Mouse (Mus musculus) hindbrain, embryonic 13.5 days (tissue): Measurements from ENCODE around the gene Cryba4. TPM values are rescaled to one million over a fixed set of nuclear protein-coding genes. Genes with fewer than 3 reads are reported as not detected.

Source experiments
- ATAC-seq: fragments of 200-750 bp; cut with Nextera tagmentation; 2 replicates; pipeline ENCODE4 v1.8.0; 2017; ENCODE audit warnings: moderate TSS enrichment; ENCODE audit not compliant: low FRiP score
- H3K27ac ChIP-seq: fragments of 300-500 bp; sonication (generic); 2 replicates; pipeline ENCODE4 v1.5.1; 2015; ENCODE audit warnings: inconsistent platforms, mild to moderate bottlenecking, moderate library complexity
- H3K27me3 ChIP-seq: fragments of 300-500 bp; sonication (generic); 2 replicates; pipeline ENCODE4 v1.6.1; 2015; ENCODE audit warnings: mild to moderate bottlenecking, inconsistent platforms
- H3K36me3 ChIP-seq: fragments of 300-500 bp; sonication (generic); 2 replicates; pipeline ENCODE4 v1.6.1; 2015; ENCODE audit warnings: mild to moderate bottlenecking, inconsistent platforms
- H3K4me1 ChIP-seq: fragments of 300-500 bp; sonication (generic); replicated peaks from 2 replicates; pipeline ENCODE4 v1.6.1; 2015; ENCODE audit warnings: inconsistent platforms
- H3K4me2 ChIP-seq: fragments of 300-500 bp; sonication (generic); 2 replicates; pipeline ENCODE4 v1.6.1; 2015; ENCODE audit warnings: inconsistent platforms, mild to moderate bottlenecking, moderate library complexity
- H3K4me3 ChIP-seq: fragments of 300-500 bp; sonication (generic); 2 replicates; pipeline ENCODE4 v1.5.1; 2015; ENCODE audit warnings: mild to moderate bottlenecking, inconsistent platforms
- H3K9ac ChIP-seq: fragments of 300-500 bp; sonication (generic); 2 replicates; pipeline ENCODE4 v1.6.1; 2015; ENCODE audit warnings: mild to moderate bottlenecking, inconsistent platforms
- H3K9me3 ChIP-seq: fragments of 300-500 bp; sonication (generic); 2 replicates; pipeline ENCODE4 v1.6.1; 2016; ENCODE audit warnings: inconsistent platforms
- WGBS: fragments of 180-500 bp; shearing (Covaris S2); methylation state at CpG from one replicate; pipeline ENCODE4 v1.1.7; 2015; 5-methylcytosine and 5-hydroxymethylcytosine counted together
- polyA plus RNA-seq: library from polyadenylated mRNA; unstranded; fragments of >200 nt; fragmentation: Nextera tagmentation; extraction: Ambion mirVana; gene quantifications from 2 replicates; pipeline ENCODE4 v1.2.1, GENCODE M21; 2015

Cryba4 gene
- 1.9 and 3.3 TPM in 2 replicates for polyA plus RNA-seq

- ATAC-seq: no peak
- no peak within 1 kb of the TSS for H3K4me3 ChIP-seq
- no peaks in the 10 kb centered on the region for H3K36me3 ChIP-seq
- no peak within 1 kb of the TSS for H3K4me2 ChIP-seq
- 69% methylated on average over 2 of the region's 2 CpGs for WGBS
- H3K27me3 ChIP-seq: no peaks in the 10 kb centered on the region
- no peaks in the 10 kb centered on the region for H3K9me3 ChIP-seq
- peaks cover 31% of the 10 kb centered on the region for H3K4me1 ChIP-seq
- H3K27ac ChIP-seq: no peak within 1 kb of the TSS
- no peak within 1 kb of the TSS for H3K9ac ChIP-seq
Measured at GRCm38 (mm10) chr5:112252400-112252799, at the start of gene Cryba4. TSS of gene Cryba4 (minus strand) at chr5:112252518.

GRCm38 (mm10) chr5:112301694-112302093 is 49.4 kb upstream of the Cryba4 start:
- Histone ChIP-seq H3K9me3 (no peaks in the 10 kb centered on the region), H3K9ac (no peak overlapping the region), H3K27me3 (no peaks in the 10 kb centered on the region), H3K4me2 (no peak overlapping the region), H3K27ac (no peak overlapping the region), H3K4me1 (peaks cover 10% of the 10 kb centered on the region; the same call in 1 of the 2 replicates), H3K4me3 (no peak overlapping the region), H3K36me3 (no peaks in the 10 kb centered on the region)
- WGBS: 92% methylated on average over 4 of the region's 4 CpGs
- no peak for ATAC-seq

DNA sequence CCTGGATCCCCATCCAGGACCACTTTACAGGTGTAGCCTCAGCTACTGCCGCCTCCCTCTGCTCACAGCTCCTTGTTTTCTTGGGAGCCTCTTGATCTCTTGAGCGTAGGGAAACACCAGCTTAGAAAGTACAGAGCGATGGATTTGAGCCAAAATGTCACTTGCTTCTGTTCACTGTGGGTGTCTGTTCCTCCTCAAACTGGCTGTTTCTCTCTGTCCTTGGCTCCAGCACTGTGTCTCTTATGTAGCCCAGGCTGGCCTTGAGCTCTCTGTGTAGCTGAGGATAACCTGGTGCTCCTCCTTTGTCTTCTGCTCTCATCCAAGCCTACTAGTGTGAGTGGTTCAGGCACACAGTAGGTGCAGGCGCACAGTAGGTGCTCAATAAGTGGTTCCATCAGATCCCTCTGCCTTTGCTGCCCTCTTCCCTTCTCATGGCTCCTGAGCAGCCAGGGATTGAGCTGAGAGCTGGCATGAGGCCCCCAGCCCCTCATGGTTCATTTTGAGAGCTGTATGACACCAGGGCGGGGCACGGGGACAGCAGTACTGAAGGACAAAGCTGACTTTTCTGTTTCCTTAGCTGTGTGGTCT is 48.5 kb upstream of the Cryba4 start:
- ATAC-seq: no peak
- Histone ChIP-seq H3K27me3 (no peaks in the 10 kb centered on the region), H3K27ac (no peak overlapping the region), H3K4me1 (peaks cover 15% of the 10 kb centered on the region), H3K36me3 (no peaks in the 10 kb centered on the region), H3K4me2 (no peak overlapping the region), H3K9me3 (no peaks in the 10 kb centered on the region), H3K4me3 (no peak overlapping the region), H3K9ac (no peak overlapping the region)
- 92% methylated on average over 6 of the region's 6 CpGs for WGBS

- Histone ChIP-seq H3K4me3 (no peak overlapping the region), H3K27me3 (no peaks in the 10 kb centered on the region), H3K9ac (no peak overlapping the region), H3K4me1 (peaks cover 21% of the 10 kb centered on the region), H3K27ac (no peak overlapping the region), H3K36me3 (no peaks in the 10 kb centered on the region), H3K9me3 (no peaks in the 10 kb centered on the region), H3K4me2 (no peak overlapping the region)
- ATAC-seq: no peak
- WGBS: 80% methylated on average over 2 of the region's 2 CpGs
Measured at GRCm38 (mm10) chr5:112300112-112300511, 47.8 kb upstream of the Cryba4 start.

- no peak overlapping the region for H3K27ac ChIP-seq
- H3K9me3 ChIP-seq: no peaks in the 10 kb centered on the region
- H3K9ac ChIP-seq: no peak overlapping the region
- no peaks in the 10 kb centered on the region for H3K27me3 ChIP-seq
- H3K4me1 ChIP-seq: peaks cover 24% of the 10 kb centered on the region
- no peak for ATAC-seq
- H3K4me3 ChIP-seq: no peak overlapping the region
- WGBS: 89% methylated on average over 4 of the region's 4 CpGs
- no peak overlapping the region for H3K4me2 ChIP-seq
- no peaks in the 10 kb centered on the region for H3K36me3 ChIP-seq
Measured at GRCm38 (mm10) chr5:112299399-112299798, 47.1 kb upstream of the Cryba4 start.

- ATAC-seq: no peak
- H3K9me3 ChIP-seq: no peaks in the 10 kb centered on the region
- no peak overlapping the region for H3K27ac ChIP-seq
- H3K36me3 ChIP-seq: no peaks in the 10 kb centered on the region
- no peak overlapping the region for H3K9ac ChIP-seq
- peaks cover 28% of the 10 kb centered on the region for H3K4me1 ChIP-seq
- H3K4me2 ChIP-seq: no peak overlapping the region
- no peak overlapping the region for H3K4me3 ChIP-seq
- WGBS: 89% methylated on average over 12 of the region's 12 CpGs
- H3K27me3 ChIP-seq: no peaks in the 10 kb centered on the region
Measured at GRCm38 (mm10) chr5:112298226-112298988, 46.1 kb upstream of the Cryba4 start.

DNA sequence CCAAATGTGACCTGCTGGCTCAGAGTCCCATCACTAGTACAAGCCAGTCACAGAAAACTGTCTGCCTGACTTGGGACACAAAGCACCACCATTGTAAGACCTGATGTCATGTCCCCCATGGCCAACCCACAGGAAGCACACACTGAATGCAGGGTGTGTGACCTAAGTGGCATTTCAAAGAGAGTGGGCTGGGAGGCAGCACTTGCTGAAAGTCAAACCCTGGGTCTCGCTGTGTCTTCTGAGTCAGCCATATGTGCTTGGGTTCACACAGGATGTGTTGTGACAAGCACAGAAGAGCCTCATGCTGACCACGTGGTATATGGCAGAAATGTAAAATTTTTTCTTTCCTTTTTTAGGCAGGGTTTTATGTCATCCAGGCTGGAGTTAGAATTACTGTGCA is 44.9 kb upstream of the Cryba4 start:
- Histone ChIP-seq H3K4me2 (no peak overlapping the region), H3K27ac (no peak overlapping the region; the same call in 1 of the 2 replicates), H3K9me3 (no peaks in the 10 kb centered on the region), H3K9ac (0 out of 2 replicates have a peak overlapping the region, but pooled peaks have one; percentile 13), H3K27me3 (no peaks in the 10 kb centered on the region), H3K4me1 (peaks cover 34% of the 10 kb centered on the region), H3K36me3 (no peaks in the 10 kb centered on the region), H3K4me3 (no peak overlapping the region)
- 81% methylated on average over 2 of the region's 2 CpGs for WGBS
- ATAC-seq: no peak

DNA sequence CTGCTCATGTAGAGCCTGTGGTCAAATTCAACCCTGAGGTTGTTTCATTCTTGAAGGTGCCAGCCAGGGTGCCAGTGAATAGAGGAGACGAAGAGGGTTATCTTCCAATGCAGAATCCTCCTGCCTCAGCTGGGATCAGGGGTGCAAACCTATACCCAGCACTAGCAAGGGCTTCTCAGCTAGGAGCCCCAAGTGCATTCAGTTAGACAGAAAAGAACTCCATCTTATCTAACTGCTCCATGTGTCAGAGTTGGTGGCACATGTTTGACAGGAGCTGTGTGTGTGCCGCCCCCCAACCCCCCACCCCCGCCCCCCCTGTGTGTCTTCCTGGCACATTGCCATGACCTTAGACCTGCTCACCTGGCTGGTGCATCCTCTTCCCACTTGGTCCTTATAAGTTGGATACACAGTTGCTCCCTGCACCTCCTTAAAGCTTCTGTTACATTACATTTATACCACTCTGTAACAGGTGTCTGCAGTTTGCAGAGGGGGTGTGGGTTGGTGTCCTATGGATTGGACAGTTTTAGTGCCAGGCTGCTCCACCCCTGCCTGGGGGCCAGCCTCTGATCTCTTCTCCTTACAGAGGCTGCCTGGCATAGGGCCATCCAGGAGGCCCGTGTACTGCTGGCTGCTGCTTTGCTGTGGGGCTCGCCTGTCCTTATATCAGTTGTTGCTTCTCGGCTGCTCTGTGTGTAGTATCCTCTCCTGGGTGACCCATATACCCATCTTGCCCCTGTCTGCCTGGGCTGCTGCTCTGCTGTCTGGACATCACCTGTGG is 44.3 kb upstream of the Cryba4 start:
- Histone ChIP-seq H3K36me3 (no peaks in the 10 kb centered on the region), H3K9me3 (no peaks in the 10 kb centered on the region), H3K4me2 (no peak overlapping the region), H3K27me3 (no peaks in the 10 kb centered on the region), H3K27ac (no peak overlapping the region; the same call in 1 of the 2 replicates), H3K9ac (0 out of 2 replicates have a peak overlapping the region, but pooled peaks have one; percentile 13), H3K4me1 (peaks cover 40% of the 10 kb centered on the region), H3K4me3 (no peak overlapping the region)
- no peak for ATAC-seq
- 76% methylated on average over 6 of the region's 6 CpGs for WGBS

- 61% methylated on average over 8 of the region's 8 CpGs for WGBS
- H3K9ac ChIP-seq: no peak overlapping the region
- peaks cover 48% of the 10 kb centered on the region for H3K4me1 ChIP-seq
- no peak overlapping the region for H3K4me3 ChIP-seq
- H3K9me3 ChIP-seq: no peaks in the 10 kb centered on the region
- no peaks in the 10 kb centered on the region for H3K36me3 ChIP-seq
- H3K4me2 ChIP-seq: no peak overlapping the region
- H3K27me3 ChIP-seq: no peaks in the 10 kb centered on the region
- no peak for ATAC-seq
- no peak overlapping the region for H3K27ac ChIP-seq
Measured at GRCm38 (mm10) chr5:112295564-112295963, 43.2 kb upstream of the Cryba4 start.

GRCm38 (mm10) chr5:112295162-112295561 is 42.8 kb upstream of the Cryba4 start:
- no peak for ATAC-seq
- WGBS: 27% methylated on average over 8 of the region's 8 CpGs
- H3K4me1 ChIP-seq: peaks cover 52% of the 10 kb centered on the region

GRCm38 (mm10) chr5:112294696-112295095 is 42.4 kb upstream of the Cryba4 start:
- Histone ChIP-seq H3K27me3 (no peaks in the 10 kb centered on the region), H3K9ac (peak overlapping the region; percentile 29; the same call in 1 of the 2 replicates)
- WGBS: 49% methylated on average over 4 of the region's 4 CpGs

More at GRCm38 (mm10) chr5:112295162-112295561, 42.8 kb upstream of the Cryba4 start:
- Histone ChIP-seq H3K27me3 (no peaks in the 10 kb centered on the region), H3K36me3 (no peaks in the 10 kb centered on the region), H3K4me3 (no peak overlapping the region), H3K9ac (no peak overlapping the region), H3K9me3 (no peaks in the 10 kb centered on the region), H3K4me2 (no peak overlapping the region), H3K27ac (no peak overlapping the region)

GRCm38 (mm10) chr5:112293800-112294199 is 41.5 kb upstream of the Cryba4 start:
- Histone ChIP-seq H3K36me3 (no peaks in the 10 kb centered on the region), H3K9me3 (no peaks in the 10 kb centered on the region), H3K4me2 (no peak overlapping the region), H3K9ac (no peak overlapping the region), H3K27me3 (no peaks in the 10 kb centered on the region), H3K27ac (no peak overlapping the region), H3K4me1 (peaks cover 60% of the 10 kb centered on the region), H3K4me3 (no peak overlapping the region)
- 87% methylated on average over 2 of the region's 2 CpGs for WGBS
- ATAC-seq: no peak

More at GRCm38 (mm10) chr5:112294696-112295095, 42.4 kb upstream of the Cryba4 start:
- Histone ChIP-seq H3K36me3 (no peaks in the 10 kb centered on the region), H3K9me3 (no peaks in the 10 kb centered on the region), H3K4me1 (peaks cover 55% of the 10 kb centered on the region), H3K4me3 (no peak overlapping the region), H3K4me2 (no peak overlapping the region), H3K27ac (no peak overlapping the region)
- ATAC-seq: no peak
